Mouse (Mus musculus) T-helper 1 cell (primary cell): ENCODE data around the gene Gm45015.
"Not testable (repeated sequence)": the region's sequence is repeated elsewhere in the genome, so short reads cannot be mapped to it uniquely, and the experiment has no call there.

ENCODE experiments used
- in situ Hi-C: fragments of 300-600 bp; cut with MboI, MseI; formaldehyde crosslinking; loops from one replicate; pipeline ENCODE4 v1.15.1; 2025; ENCODE audit warnings: high pct_unique_total_duplicates

Gm45015 gene

GRCm38 (mm10) chrX:73336740-73337139 is at the start of gene Gm45015:
Gene Gm45015 (minus strand): TSS chrX:73336840.
- in situ Hi-C loops: no loop called here

GRCm38 (mm10) chrX:73384924-73385323 is 48.3 kb upstream of the Gm45015 start:
- in situ Hi-C loops: no loop called here

- in situ Hi-C loops: no loop called here
These were observed 47.8 kb upstream of the Gm45015 start for GRCm38 (mm10) chrX:73384419-73384818.

GRCm38 (mm10) chrX:73363291-73363690 is 26.7 kb upstream of the Gm45015 start:
- in situ Hi-C loops: no loop called here

- in situ Hi-C loops: no loop called here
These were observed 20.1 kb upstream of the Gm45015 start for GRCm38 (mm10) chrX:73356719-73357118.

- in situ Hi-C loops: no loop called here
These were observed 19.5 kb upstream of the Gm45015 start for GRCm38 (mm10) chrX:73356163-73356562.

GRCm38 (mm10) chrX:73344346-73344745 is 7.7 kb upstream of the Gm45015 start:
- in situ Hi-C loops: no loop called here

- in situ Hi-C loops: no loop called here
These were observed 7.2 kb upstream of the Gm45015 start for GRCm38 (mm10) chrX:73343802-73344201.

GRCm38 (mm10) chrX:73342941-73343735 is 6.5 kb upstream of the Gm45015 start:
- in situ Hi-C loops: no loop called here

- in situ Hi-C loops: no loop called here
These were observed 5.8 kb upstream of the Gm45015 start, which contains the start of gene Zfp275 for GRCm38 (mm10) chrX:73342483-73342895. Gene Zfp275 (plus strand): TSS chrX:73342621.

- in situ Hi-C loops: no loop called here
These were observed 5.4 kb upstream of the Gm45015 start for GRCm38 (mm10) chrX:73342068-73342467.

- in situ Hi-C loops: no loop called here
These were observed 4.8 kb upstream of the Gm45015 start for GRCm38 (mm10) chrX:73341473-73341872.

GRCm38 (mm10) chrX:73333548-73333947 is 3.1 kb downstream of the Gm45015 start:
- in situ Hi-C loops: no loop called here

- in situ Hi-C loops: no loop called here
These were observed 9.4 kb downstream of the Gm45015 start for GRCm38 (mm10) chrX:73327215-73327614.

- in situ Hi-C loops: no loop called here
These were observed 15.6 kb downstream of the Gm45015 start for GRCm38 (mm10) chrX:73321029-73321428.

- in situ Hi-C loops: no loop called here
These were observed 24.1 kb downstream of the Gm45015 start for GRCm38 (mm10) chrX:73312522-73312921.

GRCm38 (mm10) chrX:73295745-73296144 is 40.9 kb downstream of the Gm45015 start:
- in situ Hi-C loops: not testable (repeated sequence)

GRCm38 (mm10) chrX:73292876-73293275 is 43.8 kb downstream of the Gm45015 start, which contains the start of the genes Xlr5a and Xlr5c:
Gene Xlr5a (minus strand): TSS chrX:73292976.
Gene Xlr5c (minus strand): TSS chrX:73292976.
- in situ Hi-C loops: not testable (repeated sequence)
